Mouse (Mus musculus) neural tube, embryonic 11.5 days (tissue): ENCODE results near the gene Robo1. TPM values are rescaled to one million over a fixed set of nuclear protein-coding genes. Genes with fewer than 3 reads are reported as not detected.

Experiments used
- ATAC-seq: fragments of 200-750 bp; cut with Nextera tagmentation; 2 replicates; pipeline ENCODE4 v1.8.0; 2017; ENCODE audit warnings: moderate number of reproducible peaks, mild to moderate bottlenecking, moderate TSS enrichment, moderate library complexity; ENCODE audit not compliant: insufficient read depth, low FRiP score, low TSS enrichment
- DNase-seq: peaks from one replicate; pipeline ENCODE4 v3.0.0-alpha.2; 2015; ENCODE audit warnings: low spot score
- H3K27ac ChIP-seq: fragments of 300-500 bp; sonication (generic); 2 replicates; pipeline ENCODE4 v1.5.1; 2014; ENCODE audit warnings: low read depth, mild to moderate bottlenecking, low read length
- H3K27me3 ChIP-seq: fragments of 300-500 bp; sonication (generic); 2 replicates; pipeline ENCODE4 v1.6.1; 2014; ENCODE audit warnings: mild to moderate bottlenecking, low read length, mixed read lengths; ENCODE audit not compliant: control insufficient read depth, insufficient read depth
- H3K36me3 ChIP-seq: fragments of 300-500 bp; sonication (generic); 2 replicates; pipeline ENCODE4 v1.6.1; 2014; ENCODE audit warnings: mild to moderate bottlenecking, low read length, moderate library complexity, mixed read lengths; ENCODE audit not compliant: control insufficient read depth, insufficient read depth
- H3K4me1 ChIP-seq: fragments of 300-500 bp; sonication (generic); 2 replicates; pipeline ENCODE4 v1.6.1; 2014; ENCODE audit warnings: low read length, mixed read lengths; ENCODE audit not compliant: control insufficient read depth, insufficient read depth
- H3K4me2 ChIP-seq: fragments of 300-500 bp; sonication (generic); 2 replicates; pipeline ENCODE4 v1.6.1; 2014; ENCODE audit warnings: low read depth, mild to moderate bottlenecking, moderate library complexity
- H3K4me3 ChIP-seq: fragments of 300-500 bp; sonication (generic); 2 replicates; pipeline ENCODE4 v1.5.1; 2014; ENCODE audit warnings: low read depth, low read length
- H3K9ac ChIP-seq: fragments of 300-500 bp; sonication (generic); 2 replicates; pipeline ENCODE4 v1.6.1; 2014; ENCODE audit warnings: mild to moderate bottlenecking, low read length
- H3K9me3 ChIP-seq: fragments of 300-500 bp; sonication (generic); 2 replicates; pipeline ENCODE4 v1.6.1; 2016; ENCODE audit warnings: low read length; ENCODE audit not compliant: control insufficient read depth
- WGBS: fragments of 180-500 bp; shearing (Covaris S2); extraction: QIAGEN DNeasy Blood & Tissue Kit; methylation state at CpG from one replicate; pipeline ENCODE4 v1.1.7; 2014; 5-methylcytosine and 5-hydroxymethylcytosine counted together
- polyA plus RNA-seq: library from polyadenylated mRNA; unstranded; fragments of >200 nt; fragmentation: Nextera tagmentation; extraction: Ambion mirVana; gene quantifications from 2 replicates; pipeline ENCODE4 v1.2.1, GENCODE M21; 2014

Gene Robo1
- polyA plus RNA-seq, 1 experiment from 2014 or later: 58.3 TPM

DNA sequence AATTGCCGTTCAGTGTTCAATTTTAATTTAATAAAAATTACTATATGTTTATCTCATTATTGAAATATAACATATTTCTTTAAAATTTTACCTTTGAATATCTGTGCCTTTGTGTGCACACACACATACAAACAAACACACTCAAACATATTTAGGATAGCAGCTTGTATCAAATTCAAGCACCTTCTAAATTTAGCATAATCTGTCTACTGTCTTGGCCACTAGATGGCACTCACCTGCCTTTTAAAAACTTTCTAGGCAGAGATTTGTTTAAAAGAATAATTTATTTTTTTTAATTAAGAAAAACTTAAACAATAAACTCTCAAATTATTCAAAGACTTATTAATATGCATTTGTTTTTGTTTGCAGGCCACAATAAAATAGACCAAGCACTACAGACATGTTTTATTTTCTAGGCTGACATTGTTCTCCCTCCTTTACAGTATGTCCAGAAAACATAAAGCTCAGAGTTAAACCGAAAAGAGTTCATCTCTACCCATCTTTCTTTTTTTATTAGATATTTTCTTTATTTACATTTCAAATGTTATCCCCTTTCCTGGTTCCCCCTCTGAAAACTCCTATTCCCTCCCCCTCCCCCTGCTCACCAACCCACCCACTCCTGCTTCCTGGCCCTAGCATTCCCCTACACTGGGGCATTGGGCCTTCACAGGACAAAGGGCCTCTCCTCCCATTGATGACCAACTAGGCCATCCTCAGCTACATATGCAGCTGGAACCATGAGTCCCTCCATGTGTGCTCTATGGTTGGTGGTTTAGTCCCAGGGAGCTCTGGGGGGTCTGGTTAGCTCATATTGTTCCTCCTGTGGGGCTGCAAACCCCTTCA lies 48.6 kb downstream of the Robo1 start:
- H3K9me3 ChIP-seq: no peaks in the 10 kb centered on the region
- ATAC-seq (no peak), DNase-seq (peak; percentile 23)
- H3K27me3 ChIP-seq: no peaks in the 10 kb centered on the region
- no peak overlapping the region for H3K9ac ChIP-seq
- no peaks in the 10 kb centered on the region for H3K36me3 ChIP-seq
- no peaks in the 10 kb centered on the region for H3K4me1 ChIP-seq
- H3K27ac ChIP-seq: no peak overlapping the region
- no peak overlapping the region for H3K4me3 ChIP-seq
- no peak overlapping the region for H3K4me2 ChIP-seq
- WGBS: 93% methylated on average over 2 of the region's 2 CpGs

DNA sequence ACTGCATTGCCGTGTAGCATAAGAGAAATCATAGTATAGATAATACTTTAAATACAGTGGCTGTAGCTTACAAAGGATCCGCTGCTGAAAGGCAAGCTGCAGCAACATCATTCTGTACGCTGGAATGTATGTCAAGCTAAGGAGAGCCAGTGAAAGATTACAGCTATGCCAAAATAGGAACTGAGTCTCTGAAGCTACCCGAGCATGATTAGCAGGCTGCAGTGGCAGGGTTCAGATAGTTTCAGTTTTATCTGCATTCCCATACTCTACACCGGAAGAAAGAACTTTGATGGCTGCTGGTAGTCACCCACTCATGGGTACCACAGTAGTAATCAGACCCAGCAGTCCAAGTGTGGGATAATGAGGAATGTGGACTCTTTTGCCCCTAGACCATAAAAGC lies 68.8 kb downstream of the Robo1 start:
- Histone ChIP-seq H3K27ac (no peak overlapping the region), H3K9me3 (no peaks in the 10 kb centered on the region), H3K27me3 (no peaks in the 10 kb centered on the region), H3K36me3 (no peaks in the 10 kb centered on the region), H3K4me3 (no peak overlapping the region), H3K4me2 (no peak overlapping the region), H3K9ac (no peak overlapping the region), H3K4me1 (no peaks in the 10 kb centered on the region)
- 87% methylated on average over 5 of the region's 5 CpGs for WGBS
- DNase-seq (no peak), ATAC-seq (no peak)

DNA sequence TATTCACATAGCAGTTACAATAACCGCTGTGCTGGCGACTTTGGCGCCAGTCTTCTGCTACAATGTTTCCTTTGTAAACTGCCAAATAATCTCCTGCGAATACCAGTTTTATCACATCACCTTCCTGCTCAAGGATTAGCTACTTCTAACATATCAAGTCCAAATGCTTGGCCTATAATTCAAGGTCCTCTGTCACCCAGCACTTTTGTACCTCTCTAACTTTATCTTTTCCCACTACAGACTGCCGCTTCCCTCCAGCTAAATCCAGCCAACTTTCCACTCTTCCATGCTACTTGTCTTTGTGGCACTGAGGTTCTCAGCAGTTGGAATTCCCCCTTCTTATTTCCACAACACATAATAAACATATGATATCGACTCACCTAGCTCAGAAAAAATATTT lies 73.7 kb downstream of the Robo1 start:
- Histone ChIP-seq H3K9me3 (no peaks in the 10 kb centered on the region), H3K9ac (no peak overlapping the region), H3K4me2 (no peak overlapping the region), H3K36me3 (no peaks in the 10 kb centered on the region), H3K4me1 (no peaks in the 10 kb centered on the region), H3K4me3 (no peak overlapping the region), H3K27me3 (no peaks in the 10 kb centered on the region), H3K27ac (no peak overlapping the region)
- ATAC-seq (no peak), DNase-seq (no peak)
- WGBS: 94% methylated on average over 6 of the region's 6 CpGs

DNA sequence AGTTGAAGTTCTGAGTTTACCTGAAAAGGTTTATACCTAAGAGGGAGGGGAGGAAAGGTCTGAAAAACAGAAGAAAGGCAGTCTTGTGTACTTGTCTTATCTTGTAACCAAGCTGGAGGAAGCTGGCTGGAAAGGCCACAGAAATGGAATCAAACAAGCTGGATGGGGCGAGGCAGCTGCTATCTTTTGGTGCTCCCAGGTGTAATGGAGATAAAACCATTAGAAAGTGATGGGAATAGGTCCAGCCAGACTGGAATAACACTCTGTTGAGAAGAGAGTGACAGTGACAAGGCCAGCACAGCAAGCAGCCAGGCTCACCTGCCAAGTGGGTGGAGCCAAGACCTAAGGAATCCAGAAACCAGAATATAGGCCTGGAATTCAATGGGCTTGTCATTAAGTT lies 75.5 kb downstream of the Robo1 start:
- H3K9me3 ChIP-seq: no peaks in the 10 kb centered on the region
- no peak for DNase-seq
- H3K4me1 ChIP-seq: no peaks in the 10 kb centered on the region
- H3K9ac ChIP-seq: no peak overlapping the region
- ATAC-seq: no peak
- H3K27ac ChIP-seq: no peak overlapping the region
- no peak overlapping the region for H3K4me2 ChIP-seq
- H3K4me3 ChIP-seq: no peak overlapping the region
- no peaks in the 10 kb centered on the region for H3K36me3 ChIP-seq
- WGBS: 67% methylated on average over 1 of the region's 1 CpGs
- no peaks in the 10 kb centered on the region for H3K27me3 ChIP-seq

DNA sequence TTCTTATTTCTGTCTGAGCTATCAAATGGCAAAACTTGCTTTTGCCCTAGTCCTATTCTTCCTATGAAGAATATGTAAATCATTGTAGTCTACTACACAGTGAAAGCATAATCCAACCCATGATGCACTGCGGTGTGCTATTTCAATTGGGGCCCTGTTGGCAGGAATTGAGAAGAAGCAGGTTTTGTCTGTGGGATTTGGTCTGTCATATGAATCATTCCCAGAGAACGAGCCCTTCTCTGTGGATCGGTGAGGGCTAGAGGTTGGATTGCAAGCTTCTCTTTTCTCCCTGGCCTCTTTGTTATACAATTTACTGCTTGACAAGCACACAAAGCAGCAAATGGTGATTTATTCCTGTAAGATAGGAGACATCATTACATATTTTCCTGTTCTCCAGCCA lies 85.4 kb downstream of the Robo1 start:
- ATAC-seq: peak; percentile 45; the same call in 1 of the 2 replicates
- peak overlapping the region; percentile 17; the same call in 1 of the 2 replicates for H3K27ac ChIP-seq

DNA sequence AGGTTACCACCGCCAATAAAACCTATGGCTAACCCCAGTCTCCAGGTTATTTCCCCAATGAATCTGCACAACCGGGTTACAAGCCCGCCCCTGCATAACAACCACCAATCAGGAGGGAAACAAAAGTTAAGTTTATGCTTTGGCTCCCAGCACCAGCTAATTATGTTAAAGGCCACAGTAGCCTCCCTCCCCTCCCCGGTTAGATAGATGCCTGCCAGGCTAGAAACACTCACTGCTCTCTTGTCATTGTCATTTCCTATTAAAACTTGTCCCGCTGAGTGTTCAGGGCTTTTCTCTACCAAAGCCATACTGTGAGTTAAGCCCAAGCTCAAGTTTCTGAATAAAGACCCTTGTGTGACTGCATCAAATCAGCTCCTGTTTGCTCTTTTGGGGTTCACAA lies 90.7 kb downstream of the Robo1 start:
- H3K36me3 ChIP-seq: no peaks in the 10 kb centered on the region
- H3K9ac ChIP-seq: no peak overlapping the region
- H3K4me2 ChIP-seq: no peak overlapping the region
- no peak for ATAC-seq
- WGBS: 45% methylated on average over 5 of the region's 5 CpGs
- peaks cover 5% of the 10 kb centered on the region; the same call in 1 of the 2 replicates for H3K4me1 ChIP-seq
- no peak overlapping the region for H3K4me3 ChIP-seq
- no peaks in the 10 kb centered on the region for H3K27me3 ChIP-seq
- H3K27ac ChIP-seq: no peak overlapping the region
- DNase-seq: no peak
- H3K9me3 ChIP-seq: no peaks in the 10 kb centered on the region

More for the DNA sequence above, 85.4 kb downstream of the Robo1 start:
- Histone ChIP-seq H3K27me3 (no peaks in the 10 kb centered on the region), H3K36me3 (no peaks in the 10 kb centered on the region), H3K4me2 (no peak overlapping the region), H3K4me1 (0 out of 2 replicates have a peak, but pooled peaks cover 2% of the 10 kb centered on the region), H3K4me3 (no peak overlapping the region), H3K9me3 (no peaks in the 10 kb centered on the region), H3K9ac (no peak overlapping the region)
- DNase-seq: no peak
- WGBS: 38% methylated on average over 3 of the region's 3 CpGs

DNA sequence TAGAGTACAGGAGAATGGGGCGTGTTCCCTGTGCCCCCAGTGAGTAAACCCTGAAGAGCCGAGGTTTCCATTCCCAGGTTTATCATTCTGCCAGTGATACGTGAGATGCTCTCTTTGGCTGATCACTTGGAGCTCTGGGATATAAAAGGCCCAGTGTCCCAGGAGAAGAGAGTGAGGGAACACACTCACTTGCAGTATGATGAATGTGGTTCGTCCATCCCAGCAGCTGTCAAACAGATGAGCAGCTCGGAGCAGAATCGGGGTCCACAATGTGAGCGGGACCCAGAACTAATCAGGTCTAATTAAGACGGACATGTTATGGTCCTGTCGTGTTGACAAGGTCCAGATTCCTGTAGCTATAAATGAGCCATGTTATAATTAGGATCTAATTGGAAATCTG lies 94.3 kb downstream of the Robo1 start:
- H3K9me3 ChIP-seq: no peaks in the 10 kb centered on the region
- no peak overlapping the region for H3K9ac ChIP-seq
- H3K4me2 ChIP-seq: no peak overlapping the region
- H3K36me3 ChIP-seq: no peaks in the 10 kb centered on the region
- H3K4me3 ChIP-seq: no peak overlapping the region
- ATAC-seq: peak; percentile 60; the same call in 1 of the 2 replicates
- no peaks in the 10 kb centered on the region for H3K27me3 ChIP-seq
- H3K4me1 ChIP-seq: peaks cover 5% of the 10 kb centered on the region; the same call in 1 of the 2 replicates
- peak; percentile 25 for DNase-seq
- 30% methylated on average over 9 of the region's 9 CpGs for WGBS
- no peak overlapping the region for H3K27ac ChIP-seq

DNA sequence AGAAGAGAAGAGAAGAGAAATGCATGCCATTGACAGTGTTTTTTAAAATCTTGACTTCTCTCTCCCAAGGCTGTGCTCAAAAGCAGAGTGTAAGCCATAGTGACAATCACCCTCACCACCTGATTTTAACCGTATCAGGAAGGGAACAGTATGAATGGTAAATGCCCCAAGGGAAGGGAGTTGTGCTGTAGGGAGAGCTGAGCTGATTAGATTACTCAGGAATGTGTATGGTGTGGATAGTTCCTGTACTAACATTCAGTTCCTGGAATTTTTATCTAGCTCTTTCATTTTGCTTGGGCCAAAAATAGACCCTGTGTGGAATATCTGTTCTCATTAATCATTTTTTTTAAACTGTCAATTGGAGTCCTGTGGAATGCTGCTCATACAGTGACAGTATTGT lies 101.7 kb downstream of the Robo1 start:
- Histone ChIP-seq H3K4me3 (no peak overlapping the region), H3K27me3 (no peaks in the 10 kb centered on the region), H3K9ac (no peak overlapping the region), H3K4me2 (no peak overlapping the region), H3K36me3 (no peaks in the 10 kb centered on the region), H3K9me3 (no peaks in the 10 kb centered on the region), H3K4me1 (peaks cover 7% of the 10 kb centered on the region; the same call in 1 of the 2 replicates), H3K27ac (no peak overlapping the region)
- 58% methylated on average over 1 of the region's 1 CpGs for WGBS
- no peak for ATAC-seq
- DNase-seq: no peak
